Mouse (Mus musculus): ENCODE data around the gene Cysrt1. TPM values are rescaled to one million over a fixed set of nuclear protein-coding genes. Genes with fewer than 3 reads are reported as not detected.

Gene Cysrt1
- polyA plus RNA-seq (2015; fragmentation: Nextera tagmentation; extraction: Ambion mirVana) = 0.19 and 0.33 TPM in 2 replicates

DNA sequence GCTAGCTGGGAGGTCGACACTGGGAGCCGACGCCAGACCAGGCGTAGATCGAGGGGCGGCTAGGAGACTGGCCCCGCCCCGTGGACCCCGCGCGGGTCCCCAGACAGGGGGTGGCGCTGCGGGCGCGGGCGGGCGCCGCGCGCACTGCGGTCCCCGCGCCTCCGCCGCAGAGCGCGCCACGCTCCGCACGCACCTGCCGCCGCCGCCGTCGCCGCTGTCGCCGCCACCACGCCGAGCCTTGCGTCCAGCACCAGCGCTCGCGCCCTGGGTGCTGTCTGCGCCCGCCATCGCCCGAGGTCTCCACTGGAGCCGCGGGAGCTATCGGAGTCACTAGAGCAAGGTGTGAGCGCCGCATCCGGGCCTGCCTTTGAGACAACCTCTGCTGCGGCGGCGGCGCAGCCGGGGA is at the start of gene Cysrt1, which contains the start of gene Rnf208:
Gene Cysrt1, minus strand, starts transcription at position 352 of the 406 bp plus-strand sequence.
Gene Rnf208, plus strand, starts transcription at position 155 of the 406 bp plus-strand sequence.
- DNase-seq (ENCODE audit: low spot score) = peak; percentile 31

DNA sequence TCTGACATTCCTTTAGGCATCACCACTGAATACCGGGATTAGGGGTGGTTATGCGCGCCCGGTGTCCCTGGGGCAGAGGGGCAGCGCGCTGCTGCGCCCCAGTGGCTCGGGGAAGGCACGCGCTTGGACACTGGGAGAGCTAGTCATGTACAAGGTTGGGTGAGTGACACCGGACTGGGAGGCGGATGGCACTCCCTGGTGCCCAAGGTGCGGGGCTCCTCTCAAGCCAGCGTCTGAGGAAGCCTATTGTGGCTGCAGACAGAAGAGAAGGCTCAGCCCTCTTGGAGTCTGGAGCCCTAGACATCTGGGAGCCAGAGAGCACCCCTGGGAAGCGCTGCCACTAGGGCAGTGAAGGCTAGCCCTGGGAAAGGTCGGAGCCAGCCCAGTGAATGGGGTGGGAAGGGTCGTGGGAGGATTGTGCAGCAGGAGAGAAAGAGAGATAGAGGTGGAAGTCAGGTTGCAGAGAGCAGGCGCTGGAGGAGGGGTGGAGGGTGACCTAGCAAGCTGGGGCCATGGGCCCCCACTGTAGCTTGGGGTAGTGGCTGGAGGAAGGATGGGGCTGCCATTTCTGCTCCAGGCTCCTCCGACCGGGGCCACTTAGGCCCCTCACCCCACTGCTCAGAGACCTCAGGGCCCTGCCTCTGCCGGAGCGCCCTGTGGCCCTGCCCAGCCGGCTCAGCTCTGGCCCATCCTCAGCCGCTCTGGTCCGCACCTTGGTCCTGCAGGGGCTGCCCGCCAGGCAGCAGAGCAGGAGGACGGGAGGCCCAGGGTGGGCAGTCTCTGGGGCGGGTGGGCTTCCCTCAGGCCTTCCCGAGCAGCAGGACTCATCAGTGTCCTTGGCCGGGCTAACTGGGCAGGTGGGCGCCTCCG is 49.2 kb upstream of the Cysrt1 start:
- no peak for DNase-seq (ENCODE audit: low spot score)

GRCm38 (mm10) chr2:25290816-25291130 is 48.5 kb upstream of the Cysrt1 start:
- no peak for DNase-seq (ENCODE audit: low spot score)

DNA sequence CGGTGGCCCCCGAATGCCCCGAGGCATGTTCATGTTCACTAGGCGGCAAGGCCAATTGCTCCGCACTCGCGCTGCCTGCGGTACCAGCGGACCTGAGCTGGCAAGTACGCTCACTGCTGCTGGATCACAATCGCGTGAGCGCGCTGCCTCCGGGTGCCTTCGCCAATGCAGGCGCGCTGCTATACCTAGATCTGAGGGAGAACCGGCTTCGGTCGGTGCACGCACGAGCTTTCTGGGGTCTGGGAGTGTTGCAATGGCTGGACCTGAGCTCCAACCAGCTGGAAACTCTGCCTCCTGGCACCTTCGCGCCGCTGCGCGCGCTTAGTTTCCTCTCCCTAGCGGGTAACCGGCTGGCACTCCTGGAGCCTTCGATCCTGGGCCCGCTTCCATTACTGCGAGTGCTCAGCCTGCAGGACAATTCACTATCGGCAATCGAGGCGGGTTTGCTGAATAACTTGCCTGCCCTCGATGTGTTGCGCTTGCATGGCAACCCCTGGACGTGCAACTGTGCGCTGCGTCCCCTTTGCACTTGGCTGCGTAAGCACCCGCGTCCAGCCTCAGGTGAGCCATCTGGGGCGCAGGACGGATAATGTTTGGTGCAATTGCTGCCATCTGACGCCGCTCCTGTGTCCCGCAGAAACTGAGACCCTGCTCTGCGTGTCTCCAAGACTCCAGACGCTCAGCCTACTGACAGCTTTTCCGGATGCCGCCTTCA is 48.0 kb upstream of the Cysrt1 start:
- DNase-seq (ENCODE audit: low spot score) = no peak

DNA sequence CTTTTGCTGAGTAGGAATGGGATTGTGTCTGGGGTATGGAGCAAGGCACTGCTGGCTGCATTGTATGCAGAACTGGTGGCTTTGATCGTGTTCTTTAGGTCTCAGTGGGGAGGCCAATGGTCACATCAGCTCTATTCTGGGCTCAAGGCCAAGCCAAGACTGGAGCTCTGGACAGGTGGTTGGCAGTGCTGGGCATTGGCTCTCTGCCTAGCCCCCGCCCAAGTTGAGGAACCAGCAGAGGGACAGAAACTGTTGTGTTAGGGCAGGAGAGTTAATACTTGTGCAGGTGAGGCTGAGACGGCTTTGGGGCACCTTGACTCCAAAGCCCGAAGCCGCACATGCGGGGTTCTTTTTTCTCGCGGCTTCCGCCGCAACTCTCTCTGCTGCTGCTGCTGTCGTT is 47.4 kb upstream of the Cysrt1 start, which contains the start of gene Lrrc26:
Gene Lrrc26, plus strand, starts transcription at position 265 of the 400 bp plus-strand sequence.
- no peak for DNase-seq (ENCODE audit: low spot score)

- DNase-seq (ENCODE audit: low spot score) = no peak
These were observed 46.6 kb upstream of the Cysrt1 start for GRCm38 (mm10) chr2:25288734-25289345.

DNA sequence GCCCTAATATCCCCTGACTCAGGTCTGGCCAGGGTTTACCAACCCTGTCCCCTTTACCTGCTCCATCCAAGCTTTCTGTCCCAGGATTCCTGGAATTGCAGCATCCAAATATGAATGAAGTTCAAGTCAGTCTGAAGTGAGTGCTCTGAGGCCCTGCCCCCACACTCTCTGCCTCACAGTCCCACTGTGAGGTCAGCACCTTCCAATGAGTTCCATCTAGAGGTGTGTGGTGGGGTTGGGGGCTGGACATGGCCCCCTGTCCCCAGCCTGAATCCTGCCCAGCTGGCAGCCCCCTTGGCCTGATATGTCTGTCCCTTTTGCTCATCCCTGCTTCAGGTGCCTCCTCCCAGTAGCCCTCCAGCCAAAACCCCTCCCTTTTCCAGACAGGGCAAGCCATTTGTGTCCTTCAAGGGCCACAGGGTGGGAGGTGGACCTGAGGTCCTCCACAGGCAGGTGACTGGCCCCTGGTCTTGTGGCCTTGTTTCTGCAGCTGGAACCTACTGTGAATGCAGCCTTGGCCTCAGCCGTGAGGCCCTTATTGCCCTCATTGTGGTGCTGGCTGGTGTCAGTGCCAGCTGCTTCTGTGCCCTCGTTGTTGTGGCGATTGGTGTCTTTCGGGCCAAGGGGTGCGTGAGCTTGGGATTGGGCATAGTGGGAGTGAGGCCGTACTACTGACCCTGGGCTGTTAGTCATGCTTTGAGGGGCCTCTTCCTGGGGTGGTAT is 45.8 kb upstream of the Cysrt1 start, which contains the start of gene Tmem210:
Gene Tmem210, plus strand, starts transcription at position 219 of the 723 bp plus-strand sequence.
- no peak for DNase-seq (ENCODE audit: low spot score)

DNA sequence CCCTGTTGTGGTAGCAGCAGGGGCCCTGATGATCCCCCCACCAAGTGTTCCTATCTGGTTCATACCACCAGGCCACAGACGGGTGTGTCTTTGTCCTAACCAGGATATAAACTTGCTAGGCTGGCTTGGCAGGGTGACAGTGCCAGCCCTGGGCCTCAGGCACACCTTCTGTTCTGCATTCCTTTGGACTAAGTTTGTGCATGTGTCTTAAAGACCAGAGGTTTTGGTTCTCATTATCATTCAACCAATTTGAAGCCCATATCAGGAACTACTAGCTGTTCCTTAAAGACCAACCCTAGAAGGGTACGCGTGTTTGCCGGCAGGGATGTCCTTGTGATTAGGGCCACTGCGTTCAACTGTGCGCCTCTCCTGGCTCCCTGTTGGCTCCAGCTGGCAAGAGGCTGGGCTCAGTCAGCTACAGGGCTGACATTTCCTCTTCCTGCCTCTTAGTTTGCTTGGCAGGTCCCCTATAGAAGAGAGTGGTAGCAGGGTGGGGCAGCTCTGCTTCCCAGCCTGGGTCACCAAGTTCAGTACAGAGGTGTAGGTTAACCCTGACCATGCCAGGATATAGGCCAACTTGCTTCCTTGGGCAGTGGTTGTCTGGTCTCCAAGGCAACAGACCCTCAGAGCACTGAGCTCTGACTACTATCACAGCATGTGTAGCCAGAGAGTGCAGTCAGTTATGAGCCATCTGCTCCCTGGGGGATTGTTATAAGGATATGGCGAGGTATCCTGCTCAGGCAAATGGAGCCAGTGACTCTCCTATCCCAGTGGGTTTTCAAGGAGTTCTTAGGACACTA is 44.8 kb upstream of the Cysrt1 start:
- no peak for DNase-seq (ENCODE audit: low spot score)

- no peak for DNase-seq (ENCODE audit: low spot score)
These were observed 44.1 kb upstream of the Cysrt1 start for GRCm38 (mm10) chr2:25286314-25286713.

- no peak for DNase-seq (ENCODE audit: low spot score)
These were observed 43.3 kb upstream of the Cysrt1 start for GRCm38 (mm10) chr2:25285551-25285950.

- peak; percentile 78 for DNase-seq (ENCODE audit: low spot score)
These were observed 37.0 kb upstream of the Cysrt1 start for GRCm38 (mm10) chr2:25278928-25279882.

DNA sequence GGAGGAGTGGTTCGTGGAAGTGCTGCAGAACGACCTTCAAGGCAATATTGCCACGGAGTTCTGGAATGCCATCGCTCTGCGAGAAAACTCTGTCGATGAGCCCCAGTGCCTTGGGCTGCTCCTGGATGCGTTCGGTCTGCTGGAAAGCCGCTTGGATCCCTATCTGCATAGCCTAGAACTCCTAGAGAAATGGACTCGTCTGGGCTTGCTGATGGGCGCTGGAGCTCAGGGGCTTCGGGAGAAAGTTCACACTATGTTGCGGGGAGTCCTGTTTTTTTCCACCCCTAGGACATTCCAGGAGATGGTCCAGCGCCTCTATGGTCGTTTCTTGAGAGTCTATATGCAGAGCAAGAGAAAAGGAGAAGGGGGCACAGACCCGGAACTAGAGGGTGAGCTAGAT is 30.8 kb upstream of the Cysrt1 start:
- DNase-seq (ENCODE audit: low spot score) = no peak

- DNase-seq (ENCODE audit: low spot score) = no peak
These were observed 30.3 kb upstream of the Cysrt1 start for GRCm38 (mm10) chr2:25272515-25272914.

- DNase-seq (ENCODE audit: low spot score) = peak; percentile 97
These were observed 29.7 kb upstream of the Cysrt1 start, which contains the start of the genes Ssna1 and Anapc2 for GRCm38 (mm10) chr2:25271827-25272511. Gene Ssna1 (minus strand): TSS chr2:25272438. Gene Anapc2 (plus strand): TSS chr2:25272478.

DNA sequence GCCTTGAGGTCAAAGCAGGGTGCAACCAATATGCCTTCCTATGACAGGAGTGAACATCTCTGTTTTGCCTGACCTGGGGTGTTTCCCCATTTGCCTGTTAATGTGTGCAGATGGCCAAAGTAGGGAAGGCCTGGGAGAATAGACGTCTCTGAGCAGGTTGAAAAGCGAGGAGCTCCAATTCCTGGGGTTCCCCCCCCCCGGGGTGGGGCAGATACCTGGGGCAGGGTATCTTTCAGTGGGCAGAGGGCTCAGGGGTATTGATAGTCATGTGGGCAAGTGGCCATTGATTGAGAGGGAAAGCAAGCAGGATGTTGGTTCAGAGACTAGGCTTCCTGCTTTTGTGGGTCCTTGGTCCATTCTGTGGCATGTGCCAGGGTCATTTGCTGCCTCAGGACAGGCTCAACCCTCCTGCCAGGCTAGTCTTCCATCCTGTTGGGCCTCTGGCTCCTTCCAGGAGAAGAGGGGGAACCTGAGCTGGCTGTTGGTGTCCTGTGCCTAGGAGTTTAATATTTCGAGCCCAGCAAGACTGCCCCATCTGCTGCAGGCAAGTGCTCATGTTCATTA is 25.6 kb upstream of the Cysrt1 start:
- no peak for DNase-seq (ENCODE audit: low spot score)

DNA sequence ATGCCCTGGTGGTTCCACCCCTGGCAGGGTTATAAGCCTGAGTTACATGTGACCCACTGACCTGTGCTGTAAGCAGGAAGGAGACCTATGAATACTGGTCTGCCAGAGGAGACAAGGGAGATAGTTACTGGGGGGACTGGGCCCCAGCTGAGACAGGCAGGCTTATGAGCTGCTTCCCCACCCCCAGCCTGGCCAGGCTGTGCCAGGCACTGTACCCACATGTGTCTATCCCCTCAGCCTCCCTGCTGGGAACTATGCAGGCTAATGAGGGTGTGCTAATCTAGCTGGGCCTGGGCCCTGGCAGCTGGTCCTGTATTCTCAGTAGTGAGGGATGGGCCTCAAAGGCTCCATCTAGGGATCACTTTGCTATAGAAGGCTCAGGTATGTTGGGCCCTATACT is 25.0 kb upstream of the Cysrt1 start:
- DNase-seq (ENCODE audit: low spot score) = no peak

DNA sequence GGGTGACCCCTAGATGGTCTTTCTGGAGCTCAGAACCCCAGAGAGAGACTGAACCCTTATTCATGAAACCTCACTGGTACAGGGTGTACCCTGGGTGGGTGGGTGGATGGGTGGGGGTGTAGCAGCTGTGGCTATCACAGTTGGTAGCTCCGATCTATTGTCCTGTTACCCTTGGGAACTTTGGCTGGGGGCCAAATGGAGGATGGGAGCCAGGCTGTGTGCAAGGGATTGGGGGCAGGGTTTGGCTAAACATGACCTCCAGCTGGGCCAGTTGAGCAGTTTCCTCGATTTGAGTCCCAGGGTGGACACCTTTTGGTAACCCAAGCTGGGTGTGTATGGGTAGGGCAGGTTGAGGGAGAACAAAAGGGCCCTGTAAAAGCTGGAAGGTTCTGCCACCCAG is 24.5 kb upstream of the Cysrt1 start:
- no peak for DNase-seq (ENCODE audit: low spot score)

Data from thymus, postnatal 0 days (tissue).